Mouse (Mus musculus): ENCODE measurements around the gene Mbtd1. TPM values are rescaled to one million over a fixed set of nuclear protein-coding genes. Genes with fewer than 3 reads are reported as not detected.

The Mbtd1 gene
- polyA plus RNA-seq, 1 experiment = 25.9 TPM

- TF ChIP-seq CTCF (IDR thresholded peaks at IDR 0.05; ENCODE audit: low read depth, low read length) = no peak
- TF ChIP-seq POLR2A (IDR thresholded peaks at IDR 0.05; ENCODE audit: borderline replicate concordance, low read depth, low read length) = no peak
- Histone ChIP-seq H3K4me3 (ENCODE audit: insufficient read depth, low read length) (no peak overlapping the region), H3K4me1 (ENCODE audit: control insufficient read depth, insufficient read depth, low read length) (peaks cover 4% of the 10 kb centered on the region), H3K27ac (ENCODE audit: insufficient read depth, low read depth, low read length) (peak overlapping the region; percentile 13)
These were observed 55.3 kb downstream of the Mbtd1 start for GRCm38 (mm10) chr11:93940906-93941305.

- H3K4me3 ChIP-seq (ENCODE audit: insufficient read depth, low read length) = no peak overlapping the region
- H3K4me1 ChIP-seq (ENCODE audit: control insufficient read depth, insufficient read depth, low read length) = peaks cover 4% of the 10 kb centered on the region
- TF ChIP-seq CTCF (IDR thresholded peaks at IDR 0.05; ENCODE audit: low read depth, low read length) (no peak), POLR2A (IDR thresholded peaks at IDR 0.05; ENCODE audit: borderline replicate concordance, low read depth, low read length) (no peak)
- H3K27ac ChIP-seq (ENCODE audit: insufficient read depth, low read depth, low read length) = no peak overlapping the region
These were observed 59.3 kb downstream of the Mbtd1 start for GRCm38 (mm10) chr11:93944986-93945385.

GRCm38 (mm10) chr11:93948887-93949567, 63.4 kb downstream of the Mbtd1 start:
- Histone ChIP-seq H3K4me3 (ENCODE audit: insufficient read depth, low read length) (no peak overlapping the region), H3K27ac (ENCODE audit: insufficient read depth, low read depth, low read length) (no peak overlapping the region), H3K4me1 (ENCODE audit: control insufficient read depth, insufficient read depth, low read length) (peaks cover 4% of the 10 kb centered on the region)
- TF ChIP-seq CTCF (IDR thresholded peaks at IDR 0.05; ENCODE audit: low read depth, low read length) (no peak), POLR2A (IDR thresholded peaks at IDR 0.05; ENCODE audit: borderline replicate concordance, low read depth, low read length) (no peak)

- no peak overlapping the region for H3K27ac ChIP-seq (ENCODE audit: insufficient read depth, low read depth, low read length)
- H3K4me3 ChIP-seq (ENCODE audit: insufficient read depth, low read length) = no peak overlapping the region
- peaks cover 7% of the 10 kb centered on the region for H3K4me1 ChIP-seq (ENCODE audit: control insufficient read depth, insufficient read depth, low read length)
- TF ChIP-seq CTCF (IDR thresholded peaks at IDR 0.05; ENCODE audit: low read depth, low read length) (no peak), POLR2A (IDR thresholded peaks at IDR 0.05; ENCODE audit: borderline replicate concordance, low read depth, low read length) (no peak)
These were observed 64.4 kb downstream of the Mbtd1 start for GRCm38 (mm10) chr11:93950045-93950444.

- TF ChIP-seq POLR2A (IDR thresholded peaks at IDR 0.05; ENCODE audit: borderline replicate concordance, low read depth, low read length) (no peak), CTCF (IDR thresholded peaks at IDR 0.05; ENCODE audit: low read depth, low read length) (no peak)
- Histone ChIP-seq H3K27ac (ENCODE audit: insufficient read depth, low read depth, low read length) (no peak overlapping the region), H3K4me1 (ENCODE audit: control insufficient read depth, insufficient read depth, low read length) (peaks cover 16% of the 10 kb centered on the region), H3K4me3 (ENCODE audit: insufficient read depth, low read length) (no peak overlapping the region)
These were observed 66.7 kb downstream of the Mbtd1 start for GRCm38 (mm10) chr11:93952376-93952775.

GRCm38 (mm10) chr11:93954738-93955255, 69.1 kb downstream of the Mbtd1 start:
- H3K27ac ChIP-seq (ENCODE audit: insufficient read depth, low read depth, low read length) = peak overlapping the region; percentile 75
- TF ChIP-seq CTCF (IDR thresholded peaks at IDR 0.05; ENCODE audit: low read depth, low read length) = no peak
- TF ChIP-seq POLR2A (IDR thresholded peaks at IDR 0.05; ENCODE audit: borderline replicate concordance, low read depth, low read length) = no peak
- peaks cover 16% of the 10 kb centered on the region for H3K4me1 ChIP-seq (ENCODE audit: control insufficient read depth, insufficient read depth, low read length)
- peak overlapping the region; percentile 84 for H3K4me3 ChIP-seq (ENCODE audit: insufficient read depth, low read length)

- Histone ChIP-seq H3K4me1 (ENCODE audit: control insufficient read depth, insufficient read depth, low read length) (peaks cover 16% of the 10 kb centered on the region), H3K27ac (ENCODE audit: insufficient read depth, low read depth, low read length) (peak overlapping the region; percentile 84), H3K4me3 (ENCODE audit: insufficient read depth, low read length) (peak overlapping the region; percentile 84)
- no peak for TF ChIP-seq POLR2A (IDR thresholded peaks at IDR 0.05; ENCODE audit: borderline replicate concordance, low read depth, low read length)
These were observed 69.9 kb downstream of the Mbtd1 start for GRCm38 (mm10) chr11:93955256-93956150.

GRCm38 (mm10) chr11:93956159-93956558, 70.5 kb downstream of the Mbtd1 start, which contains the start of gene Nme2:
TSS of gene Nme2 (minus strand) at chr11:93956259.
- H3K4me1 ChIP-seq (ENCODE audit: control insufficient read depth, insufficient read depth, low read length) = peaks cover 16% of the 10 kb centered on the region
- H3K4me3 ChIP-seq (ENCODE audit: insufficient read depth, low read length) = peak within 1 kb of the TSS; percentile 84
- peak within 1 kb of the TSS; percentile 84 for H3K27ac ChIP-seq (ENCODE audit: insufficient read depth, low read depth, low read length)
- TF ChIP-seq CTCF (IDR thresholded peaks at IDR 0.05; ENCODE audit: low read depth, low read length) (no peak), POLR2A (IDR thresholded peaks at IDR 0.05; ENCODE audit: borderline replicate concordance, low read depth, low read length) (no peak)

- TF ChIP-seq POLR2A (IDR thresholded peaks at IDR 0.05; ENCODE audit: borderline replicate concordance, low read depth, low read length) (no peak), CTCF (IDR thresholded peaks at IDR 0.05; ENCODE audit: low read depth, low read length) (no peak)
- no peak overlapping the region for H3K27ac ChIP-seq (ENCODE audit: insufficient read depth, low read depth, low read length)
- H3K4me3 ChIP-seq (ENCODE audit: insufficient read depth, low read length) = no peak overlapping the region
- peaks cover 16% of the 10 kb centered on the region for H3K4me1 ChIP-seq (ENCODE audit: control insufficient read depth, insufficient read depth, low read length)
These were observed 71.4 kb downstream of the Mbtd1 start for GRCm38 (mm10) chr11:93957031-93957555.
